Mouse (Mus musculus) skeletal muscle tissue, adult 2 months (tissue): ENCODE data around the gene Lsm3.
"Not testable (repeated sequence)": the region's sequence is repeated elsewhere in the genome, so short reads cannot be mapped to it uniquely, and the experiment has no call there.

ENCODE experiments used
- DNase-seq: peaks from one replicate; pipeline ENCODE4 v3.0.0-alpha.2; 2012; ENCODE audit warnings: low read depth, low spot score

Lsm3 gene

GRCm38 (mm10) chr6:91515545-91516449, at the start of gene Lsm3, which contains the start of gene Xpc:
Gene Lsm3 (plus strand): TSS chr6:91515928.
Gene Xpc (minus strand): TSS chr6:91515888.
- peak; percentile 96 for DNase-seq

- peak; percentile 78 for DNase-seq
Observed at GRCm38 (mm10) chr6:91467106-91467505, 48.6 kb upstream of the Lsm3 start.

- DNase-seq, result no peak
Observed at GRCm38 (mm10) chr6:91470712-91471111, 45.0 kb upstream of the Lsm3 start.

- DNase-seq, result not testable (repeated sequence)
Observed at GRCm38 (mm10) chr6:91471427-91471826, 44.3 kb upstream of the Lsm3 start.

GRCm38 (mm10) chr6:91472319-91472718, 43.4 kb upstream of the Lsm3 start:
- DNase-seq, result no peak

- DNase-seq, result peak; percentile 99
Observed at GRCm38 (mm10) chr6:91472868-91473804, 42.6 kb upstream of the Lsm3 start, which contains the start of the genes Chchd4 and Tmem43. Gene Chchd4 (minus strand): TSS chr6:91473546. Gene Tmem43 (plus strand): TSS chr6:91473703.

- DNase-seq, result no peak
Observed at GRCm38 (mm10) chr6:91473805-91474440, 41.8 kb upstream of the Lsm3 start.

GRCm38 (mm10) chr6:91474441-91475190, 41.1 kb upstream of the Lsm3 start:
- DNase-seq, result peak; percentile 52

GRCm38 (mm10) chr6:91476541-91476940, 39.2 kb upstream of the Lsm3 start:
- DNase-seq, result no peak

- DNase-seq, result peak; percentile 83
Observed at GRCm38 (mm10) chr6:91483371-91483770, 32.4 kb upstream of the Lsm3 start.

- DNase-seq, result no peak
Observed at GRCm38 (mm10) chr6:91486736-91487453, 28.8 kb upstream of the Lsm3 start.

- peak; percentile 84 for DNase-seq
Observed at GRCm38 (mm10) chr6:91488496-91489212, 27.1 kb upstream of the Lsm3 start.

- DNase-seq, result peak; percentile 48
Observed at GRCm38 (mm10) chr6:91489872-91490271, 25.9 kb upstream of the Lsm3 start.

GRCm38 (mm10) chr6:91491004-91491403, 24.7 kb upstream of the Lsm3 start:
- no peak for DNase-seq

GRCm38 (mm10) chr6:91493053-91493452, 22.7 kb upstream of the Lsm3 start:
- no peak for DNase-seq

- no peak for DNase-seq
Observed at GRCm38 (mm10) chr6:91494526-91494925, 21.2 kb upstream of the Lsm3 start.

GRCm38 (mm10) chr6:91503302-91503701, 12.4 kb upstream of the Lsm3 start:
- no peak for DNase-seq

- DNase-seq, result no peak
Observed at GRCm38 (mm10) chr6:91506036-91506435, 9.7 kb upstream of the Lsm3 start.

GRCm38 (mm10) chr6:91508041-91508440, 7.7 kb upstream of the Lsm3 start:
- DNase-seq, result no peak
